Mouse (Mus musculus): ENCODE results near the gene Lrrc36. TPM values are rescaled to one million over a fixed set of nuclear protein-coding genes. Genes with fewer than 3 reads are reported as not detected.

Gene Lrrc36
- polyA plus RNA-seq (2012) = 0.42 and 0.69 TPM in 2 replicates

GRCm38 (mm10) chr8:105413391-105413790 is at the start of gene Lrrc36, which contains the start of gene Kctd19:
Gene Lrrc36, plus strand, starts transcription at chr8:105413571.
Gene Kctd19, minus strand, starts transcription at chr8:105413502.

DNA sequence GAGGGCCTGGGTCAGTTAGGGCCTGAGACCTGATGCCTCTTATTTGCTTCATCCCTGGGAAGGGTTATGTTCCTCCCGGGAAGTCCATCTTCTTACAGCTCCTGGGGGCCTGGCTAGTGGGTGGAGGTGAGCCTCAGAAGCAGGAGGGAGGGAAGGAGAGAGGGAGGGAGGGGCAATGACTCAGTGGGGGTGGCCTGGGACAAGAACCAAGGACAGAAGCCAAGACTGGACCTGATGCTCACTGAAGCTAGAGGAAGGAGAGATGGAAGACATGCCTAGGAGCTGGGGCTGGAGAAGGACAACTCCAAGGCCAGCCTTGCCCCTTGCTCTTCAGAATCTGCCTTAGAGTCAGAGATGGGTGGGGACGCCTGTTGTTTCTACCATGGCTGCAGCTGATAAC is 40.3 kb upstream of the Lrrc36 start, which contains the start of gene Plekhg4:
Plekhg4 (plus strand) TSS at position 243 of the 400 bp plus-strand sequence.

DNA sequence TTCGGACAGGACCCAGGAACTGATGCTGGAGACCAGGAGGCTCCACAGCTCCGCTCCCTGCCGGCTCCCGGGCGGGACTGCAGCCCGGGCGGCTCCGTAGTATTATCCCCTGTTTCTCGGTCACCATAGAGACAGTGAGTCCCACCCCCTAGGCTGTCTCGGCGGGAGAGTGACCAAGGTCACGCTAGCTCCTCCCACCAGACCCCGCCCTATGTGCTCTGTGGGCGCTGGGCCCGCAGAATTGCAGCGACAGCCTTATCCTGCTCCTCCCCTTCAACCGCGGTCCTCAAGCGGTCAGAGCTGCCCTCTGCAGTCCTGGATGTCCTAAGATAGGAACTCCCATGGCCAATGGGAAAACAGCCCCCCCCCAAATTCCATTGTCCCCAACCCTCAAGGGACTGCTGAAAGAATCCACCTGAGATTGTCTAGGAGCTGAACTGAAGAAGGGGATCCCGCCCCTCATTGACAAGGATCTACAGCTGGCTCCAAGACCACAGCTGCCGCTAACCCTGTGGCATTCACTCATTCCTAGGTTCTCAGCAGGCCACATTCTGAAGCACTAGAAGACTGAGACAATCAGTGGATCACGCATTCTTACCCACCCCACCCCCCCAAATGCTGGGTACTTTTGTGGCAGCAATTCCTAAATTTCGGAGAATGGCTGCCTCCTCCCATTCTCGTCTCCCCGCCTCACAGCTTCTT is 58.1 kb downstream of the Lrrc36 start, which contains the start of gene Tppp3:
Tppp3 (minus strand) TSS at position 213 of the 702 bp plus-strand sequence.

DNA sequence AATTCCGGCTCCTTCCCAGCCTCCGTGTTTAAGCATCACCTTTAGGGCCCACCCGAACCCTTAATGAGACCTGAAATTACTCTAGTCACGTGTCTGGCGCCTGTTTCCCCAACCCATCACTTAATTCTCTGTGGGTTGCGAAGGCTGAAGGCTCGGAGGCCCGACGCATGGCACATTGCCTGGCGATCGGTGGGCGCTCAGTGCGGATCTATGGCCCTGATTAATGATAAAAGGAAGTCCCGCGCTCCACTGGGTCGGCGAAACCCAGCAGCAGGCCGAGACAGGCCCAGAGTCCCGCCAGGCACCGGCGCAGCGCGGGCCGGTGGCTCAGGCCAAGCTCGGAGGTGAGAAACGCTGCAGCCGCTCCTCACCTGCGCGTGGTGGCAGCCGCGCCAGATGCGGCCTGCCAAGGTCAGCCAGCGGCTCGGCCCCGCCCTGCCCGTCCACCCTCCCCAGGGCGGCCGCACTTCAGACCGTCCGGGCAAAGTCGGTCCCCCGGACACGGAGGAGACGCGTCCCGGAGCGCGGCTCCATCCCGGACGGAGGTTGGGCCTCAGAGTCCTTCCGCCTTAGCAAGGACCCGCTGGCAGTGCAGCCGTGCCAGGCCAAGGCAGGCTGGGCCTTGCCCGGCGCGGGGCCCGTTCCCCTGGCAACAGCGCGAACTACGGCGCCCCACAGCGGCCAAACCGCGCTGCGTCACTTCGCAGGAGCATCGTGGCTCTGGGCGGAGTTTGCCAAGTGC is 83.2 kb downstream of the Lrrc36 start, which contains the start of gene Zdhhc1:
Zdhhc1 (minus strand) TSS at position 464 of the 742 bp plus-strand sequence.

Other genes with a start within 250 kb of the Lrrc36 start
- gene Cbfb, start 242.9 kb upstream of the Lrrc36 start, polyA plus RNA-seq (2012) = 37.9 and 39.6 TPM in 2 replicates
- gene D230025D16Rik, start 188.4 kb upstream of the Lrrc36 start, polyA plus RNA-seq (2012) = 5.9 and 6.6 TPM in 2 replicates
- 2.3 and 3.5 TPM in 2 replicates for gene B3gnt9, start 158.4 kb upstream of the Lrrc36 start, polyA plus RNA-seq (2012)
- gene Tradd, start 149.0 kb upstream of the Lrrc36 start, polyA plus RNA-seq (2012) = 29.0 and 32.2 TPM in 2 replicates
- 6.1 and 10.2 TPM in 2 replicates for gene Fbxl8, start 148.9 kb upstream of the Lrrc36 start, polyA plus RNA-seq (2012)
- 0.05 and 0.12 TPM in 2 replicates for gene Hsf4, start 143.8 kb upstream of the Lrrc36 start, polyA plus RNA-seq (2012)
- 0.22 TPM in 1 of 2 replicates, not detected in the other for gene Nol3, start 137.4 kb upstream of the Lrrc36 start, polyA plus RNA-seq (2012)
- gene 4931428F04Rik, start 123.7 kb upstream of the Lrrc36 start, polyA plus RNA-seq (2012) = 3.8 and 4.6 TPM in 2 replicates
- gene Exoc3l, start 117.5 kb upstream of the Lrrc36 start, polyA plus RNA-seq (2012) = 5.4 and 6.5 TPM in 2 replicates
- gene E2f4, start 115.9 kb upstream of the Lrrc36 start, polyA plus RNA-seq (2012) = 60.7 and 71.9 TPM in 2 replicates
- gene Elmo3, start 108.0 kb upstream of the Lrrc36 start, polyA plus RNA-seq (2012) = 1.5 and 2.0 TPM in 2 replicates
- 1.2 and 1.3 TPM in 2 replicates for gene Lrrc29, start 87.3 kb upstream of the Lrrc36 start, polyA plus RNA-seq (2012)
- 23.7 and 24.6 TPM in 2 replicates for gene Tmem208, start 87.2 kb upstream of the Lrrc36 start, polyA plus RNA-seq (2012)
- gene Fhod1, start 65.6 kb upstream of the Lrrc36 start, polyA plus RNA-seq (2012) = 23.7 and 27.7 TPM in 2 replicates
- gene Slc9a5, start 64.7 kb upstream of the Lrrc36 start, polyA plus RNA-seq (2012) = 2.1 and 2.9 TPM in 2 replicates
- gene Plekhg4, start 40.3 kb upstream of the Lrrc36 start, polyA plus RNA-seq (2012) = 0.06 and 0.10 TPM in 2 replicates
- not detected in 2 replicates for gene Kctd19, start 69 bp upstream of the Lrrc36 start, polyA plus RNA-seq (2012)
- gene Tppp3, start 58.0 kb downstream of the Lrrc36 start, polyA plus RNA-seq (2012) = 1.6 and 2.3 TPM in 2 replicates
- 15.9 and 23.7 TPM in 2 replicates for gene Zdhhc1, start 83.3 kb downstream of the Lrrc36 start, polyA plus RNA-seq (2012)
- 0.16 TPM in 1 of 2 replicates, not detected in the other for gene Hsd11b2, start 105.2 kb downstream of the Lrrc36 start, polyA plus RNA-seq (2012)
- 44.5 and 45.7 TPM in 2 replicates for gene Atp6v0d1, start 152.5 kb downstream of the Lrrc36 start, polyA plus RNA-seq (2012)
- 65.4 and 94.6 TPM in 2 replicates for gene Ripor1, start 191.7 kb downstream of the Lrrc36 start, polyA plus RNA-seq (2012)
- 179 and 218 TPM in 2 replicates for gene Ctcf, start 223.0 kb downstream of the Lrrc36 start, polyA plus RNA-seq (2012)
- 0.11 TPM in 1 of 2 replicates, not detected in the other for gene Agrp, start 223.8 kb downstream of the Lrrc36 start, polyA plus RNA-seq (2012)